Mouse (Mus musculus) kidney, postnatal 25 days (tissue): Measurements from ENCODE around the gene Spag17.

ENCODE experiments used
- DNase-seq, 2 experiments: peaks; one replicate each; pipeline ENCODE4 v3.0.0; 2021; ENCODE audit warnings: mixed read lengths in 2 of 2

Gene Spag17

GRCm38 (mm10) chr3:99966285-99966684 lies 81.1 kb downstream of the Spag17 start:
- no peak for DNase-seq

- DNase-seq, result no peak
Measured at GRCm38 (mm10) chr3:99970766-99971165, 85.6 kb downstream of the Spag17 start.

- DNase-seq, result no peak
Measured at GRCm38 (mm10) chr3:99981046-99981445, 95.8 kb downstream of the Spag17 start.

- DNase-seq, result no peak
Measured at GRCm38 (mm10) chr3:100004676-100005075, 119.5 kb downstream of the Spag17 start.

GRCm38 (mm10) chr3:100009807-100010206 lies 124.6 kb downstream of the Spag17 start:
- no peak for DNase-seq

GRCm38 (mm10) chr3:100014110-100014509 lies 128.9 kb downstream of the Spag17 start:
- DNase-seq, result no peak

GRCm38 (mm10) chr3:100031291-100031690 lies 146.1 kb downstream of the Spag17 start:
- DNase-seq, result no peak

- DNase-seq, result no peak
Measured at GRCm38 (mm10) chr3:100032969-100033368, 147.8 kb downstream of the Spag17 start.

- DNase-seq, result no peak
Measured at GRCm38 (mm10) chr3:100034366-100034956, 149.3 kb downstream of the Spag17 start.

GRCm38 (mm10) chr3:100035097-100035496 lies 149.9 kb downstream of the Spag17 start:
- no peak for DNase-seq

GRCm38 (mm10) chr3:100036846-100037245 lies 151.6 kb downstream of the Spag17 start:
- no peak for DNase-seq

- DNase-seq, result no peak
Measured at GRCm38 (mm10) chr3:100074406-100074805, 189.2 kb downstream of the Spag17 start.

GRCm38 (mm10) chr3:100102386-100103092 lies 217.3 kb downstream of the Spag17 start:
- DNase-seq, result no peak

- no peak for DNase-seq
Measured at GRCm38 (mm10) chr3:100106736-100107135, 221.5 kb downstream of the Spag17 start.

GRCm38 (mm10) chr3:100118681-100119080 lies 233.5 kb downstream of the Spag17 start:
- DNase-seq, result no peak

- no peak for DNase-seq
Measured at GRCm38 (mm10) chr3:100121961-100122360, 236.8 kb downstream of the Spag17 start.

GRCm38 (mm10) chr3:100122445-100122844 lies 237.2 kb downstream of the Spag17 start:
- no peak for DNase-seq

- no peak for DNase-seq
Measured at GRCm38 (mm10) chr3:100160682-100161445, 275.7 kb downstream of the Spag17 start.

GRCm38 (mm10) chr3:100161665-100162314 lies 276.6 kb downstream of the Spag17 start:
- DNase-seq, result no peak

GRCm38 (mm10) chr3:100162315-100163105 lies 277.3 kb downstream of the Spag17 start, which contains the start of the genes Gdap2 and Wdr3:
Gdap2 (plus strand) TSS chr3:100162381.
Wdr3 (minus strand) TSS chr3:100162407.
- peak; percentile 96 to 97 for DNase-seq

GRCm38 (mm10) chr3:100163556-100163955 lies 278.4 kb downstream of the Spag17 start:
- no peak for DNase-seq

GRCm38 (mm10) chr3:100164991-100165390 lies 279.8 kb downstream of the Spag17 start:
- no peak for DNase-seq
